Mouse (Mus musculus): Measurements from ENCODE around the gene Rgs2.

The Rgs2 gene

GRCm38 (mm10) chr1:144003904-144004740 lies at the start of gene Rgs2:
Gene Rgs2, minus strand, starts transcription at chr1:144004161.
- peak; percentile 93 for DNase-seq

DNA sequence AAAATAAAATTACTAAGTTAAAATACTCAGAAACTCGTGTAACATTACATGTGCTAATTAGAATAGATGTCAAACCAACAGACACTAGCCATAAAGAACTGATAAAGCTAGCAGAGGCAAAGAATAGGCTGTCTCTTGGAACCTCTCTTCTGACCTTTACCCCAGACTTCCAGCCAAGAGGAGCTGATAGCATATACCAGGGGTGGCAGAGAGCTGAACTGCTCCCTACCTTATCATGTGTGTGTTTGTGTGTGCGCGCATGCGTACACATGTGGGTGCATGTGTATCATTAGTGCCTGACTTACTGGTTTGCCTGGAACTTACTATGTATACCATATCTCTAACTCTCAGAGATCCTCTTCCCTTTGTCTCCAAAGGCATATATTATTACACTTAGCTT lies 49.4 kb upstream of the Rgs2 start:
- DNase-seq = no peak

DNA sequence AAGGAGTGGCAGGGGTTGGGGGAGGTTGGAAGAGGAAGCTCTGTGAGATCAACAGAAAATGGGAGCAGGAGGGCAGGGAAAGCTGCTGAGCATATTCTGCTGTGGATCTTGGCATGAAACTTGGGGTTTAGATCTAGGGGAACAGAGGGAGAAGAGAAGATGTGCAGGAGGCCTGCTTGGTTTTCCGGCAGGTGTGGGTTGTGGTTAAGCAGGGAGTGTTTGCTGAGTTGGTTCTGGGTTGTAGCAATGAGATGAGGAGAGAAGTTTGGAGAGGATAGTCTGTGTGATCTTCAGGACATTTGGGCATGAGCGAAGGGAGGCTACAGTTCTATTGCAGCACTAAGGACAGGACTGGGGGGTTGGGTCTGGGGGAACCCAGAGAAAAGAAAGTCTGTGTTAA lies 37.9 kb upstream of the Rgs2 start:
- DNase-seq = no peak

- DNase-seq = no peak
Measured at GRCm38 (mm10) chr1:144033498-144033897, 29.5 kb upstream of the Rgs2 start.

DNA sequence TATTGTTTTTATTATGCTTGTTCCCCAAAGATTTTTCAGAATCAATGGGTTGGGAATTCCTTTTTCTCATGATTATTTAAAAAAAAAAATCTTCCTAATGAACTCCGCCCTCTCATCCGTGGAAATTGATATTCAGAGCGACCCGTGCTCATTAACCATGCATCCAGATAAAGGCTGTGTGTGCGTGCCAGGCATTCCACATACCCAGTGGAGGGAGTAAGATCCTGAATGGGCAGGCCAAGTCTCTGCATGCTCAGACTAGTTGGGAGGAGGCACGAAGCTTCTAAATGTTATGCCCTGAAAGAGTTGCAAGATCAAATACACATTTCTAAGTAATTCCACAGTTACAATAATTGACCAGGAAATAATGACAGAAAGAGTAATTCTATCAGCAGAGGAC lies 26.5 kb upstream of the Rgs2 start:
- no peak for DNase-seq

- no peak for DNase-seq
Measured at GRCm38 (mm10) chr1:144029679-144030078, 25.7 kb upstream of the Rgs2 start.

DNA sequence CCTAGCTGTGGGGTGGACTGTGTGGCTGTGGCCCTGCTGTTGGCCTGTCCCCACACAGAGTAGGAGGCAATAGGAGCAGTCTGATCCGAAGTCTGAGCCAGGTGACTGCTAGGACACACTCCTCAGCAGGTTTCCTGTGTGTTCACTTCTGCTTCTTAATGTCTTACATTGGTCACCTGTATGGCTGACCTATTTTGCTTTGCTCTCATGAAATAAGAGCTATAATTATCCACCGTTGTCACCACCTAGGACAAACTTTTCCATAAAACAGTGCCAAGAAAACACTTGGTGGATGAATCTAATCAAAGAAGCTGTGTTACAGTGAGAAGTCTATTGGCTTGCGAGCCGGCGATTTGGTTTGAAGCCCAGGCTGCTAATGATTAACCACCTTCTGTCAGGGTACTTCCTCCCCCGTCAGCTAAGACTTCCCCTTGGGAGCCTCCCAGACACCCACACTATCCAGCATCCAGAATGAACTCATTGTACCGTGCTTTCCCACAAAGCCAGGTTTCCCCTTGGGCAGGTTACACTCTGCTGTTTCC lies 14.5 kb upstream of the Rgs2 start:
- no peak for DNase-seq

DNA sequence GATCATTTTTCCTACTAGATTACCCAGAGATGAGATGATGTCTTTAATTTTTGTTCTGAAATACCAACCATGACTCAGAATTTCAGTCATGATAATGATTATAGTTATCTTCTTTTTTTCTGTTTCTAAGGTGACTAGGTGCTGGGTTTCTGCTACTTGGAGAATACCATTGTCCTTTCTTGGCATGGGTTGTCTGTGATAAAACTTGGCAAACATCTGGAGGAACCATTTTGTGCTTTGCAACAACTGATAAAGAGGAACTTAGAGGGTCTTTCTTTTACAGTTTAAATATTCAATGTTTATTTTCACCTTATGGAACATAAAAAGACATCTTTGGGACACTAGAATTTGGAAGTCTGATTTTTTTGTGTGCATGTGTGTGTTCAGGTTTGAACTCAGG lies 10.0 kb upstream of the Rgs2 start:
- DNase-seq = no peak

- no peak for DNase-seq
Measured at GRCm38 (mm10) chr1:144007341-144007740, 3.4 kb upstream of the Rgs2 start.

GRCm38 (mm10) chr1:144006542-144006941 lies 2.6 kb upstream of the Rgs2 start:
- DNase-seq = peak; percentile 66

DNA sequence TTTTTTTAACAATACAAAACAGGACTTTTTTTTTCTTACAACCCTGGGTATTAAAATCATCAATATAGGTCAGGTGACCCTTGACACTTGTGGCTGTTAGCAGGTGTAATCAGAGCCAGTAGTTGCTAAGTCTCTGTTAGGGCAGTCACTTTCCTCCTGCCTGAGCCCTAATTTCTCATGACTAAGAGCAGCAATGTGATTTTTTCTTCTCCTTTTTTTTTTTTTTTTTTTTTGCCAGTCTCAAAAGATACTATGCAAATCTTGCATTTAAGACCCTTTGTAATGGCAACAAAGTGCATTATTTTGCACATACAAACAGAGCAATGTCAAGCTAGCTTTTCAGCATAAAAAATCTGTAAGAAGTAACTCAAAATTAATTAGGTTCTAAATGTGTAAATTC lies 1.7 kb upstream of the Rgs2 start:
- no peak for DNase-seq

DNA sequence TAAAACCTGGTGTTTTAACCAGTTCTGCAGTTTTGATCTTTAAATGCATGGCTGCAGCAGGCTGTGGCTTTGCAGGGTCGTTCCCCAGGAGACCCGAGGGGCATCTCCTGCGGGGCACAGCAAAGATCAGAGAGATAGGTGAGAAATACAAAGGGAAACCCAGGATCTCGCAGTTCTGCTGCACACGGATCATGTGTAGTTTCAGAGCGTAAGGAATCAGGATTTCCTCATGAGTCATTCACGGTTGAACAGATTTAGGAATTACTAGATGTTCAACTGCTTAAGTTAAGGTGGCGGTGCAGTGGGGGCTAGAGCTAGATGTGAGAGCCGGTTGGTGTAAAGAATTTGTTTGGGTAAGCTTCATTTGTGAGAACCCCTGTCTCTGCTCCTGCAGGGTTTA lies 780 bp upstream of the Rgs2 start:
- DNase-seq = no peak

DNA sequence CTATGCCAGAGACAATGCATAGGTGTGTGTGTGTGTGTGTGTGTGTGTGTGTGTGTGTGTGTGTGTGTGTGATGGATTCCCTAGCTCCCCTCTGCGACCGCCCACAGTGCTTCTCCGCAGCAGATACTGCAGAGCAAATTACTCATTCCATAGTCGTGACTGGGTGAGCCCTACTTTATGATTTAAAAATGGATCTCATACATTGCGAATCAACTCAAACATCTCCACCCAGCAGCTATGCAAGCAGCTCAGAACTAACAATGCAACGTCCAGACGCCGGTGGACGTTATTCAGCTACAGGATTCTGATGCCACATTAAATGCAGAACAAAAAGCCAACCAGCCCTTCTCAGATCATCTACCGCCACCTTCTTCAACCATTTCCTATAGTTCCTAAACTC lies 545 bp downstream of the Rgs2 start:
- no peak for DNase-seq

- DNase-seq = peak; percentile 14
Measured at GRCm38 (mm10) chr1:144002715-144003066, 1.3 kb downstream of the Rgs2 start.

DNA sequence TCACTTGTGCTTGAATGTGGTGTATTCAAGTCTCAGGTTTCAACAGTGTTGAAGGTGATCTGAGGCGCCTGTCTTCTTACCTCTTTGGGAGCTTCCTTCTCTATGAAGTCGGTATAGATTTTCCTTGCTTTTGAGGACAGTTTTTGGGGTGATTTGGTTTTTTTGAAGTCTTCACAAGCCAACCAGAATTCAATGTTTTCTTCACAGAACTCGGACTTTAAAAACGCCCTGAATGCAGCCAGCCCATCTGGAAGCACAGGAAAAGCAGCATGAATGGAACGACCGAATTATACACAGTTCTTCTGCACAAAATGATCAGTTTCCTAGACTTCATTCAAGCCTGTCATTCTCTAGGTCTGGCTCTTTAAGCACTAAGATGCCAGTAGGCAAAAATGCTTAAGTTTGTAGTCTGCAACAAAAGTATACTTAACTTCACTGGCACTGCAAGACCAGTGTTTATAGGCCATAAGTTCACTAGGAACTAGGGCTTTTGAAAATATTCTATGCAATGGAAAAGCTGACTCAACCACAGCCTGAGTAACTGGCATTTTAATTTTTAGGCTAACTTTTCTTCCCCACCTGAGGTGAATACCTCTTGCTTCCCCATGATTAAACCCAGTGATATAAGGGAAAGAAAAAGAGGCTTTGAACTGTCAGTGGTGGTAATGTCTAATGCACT lies 1.8 kb downstream of the Rgs2 start:
- no peak for DNase-seq

DNA sequence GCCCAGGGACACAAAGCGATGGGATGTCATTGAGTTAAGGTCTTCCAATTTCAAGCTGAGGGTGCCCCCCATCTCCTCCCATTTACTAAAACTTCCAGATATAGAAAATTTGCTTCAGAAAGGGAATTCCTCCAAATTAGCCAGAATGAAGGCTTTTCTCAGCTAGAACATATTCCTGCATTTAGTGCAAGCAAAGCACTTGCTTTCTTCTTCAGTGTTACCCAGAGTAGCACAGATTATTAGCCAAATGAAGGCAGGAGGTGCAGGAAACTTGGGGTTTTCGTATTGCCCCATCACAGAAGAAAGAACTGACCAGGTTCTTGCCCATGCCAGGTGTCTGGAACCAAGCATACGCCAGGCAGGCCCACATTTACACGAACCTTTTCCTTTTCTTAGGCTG lies 3.7 kb downstream of the Rgs2 start:
- DNase-seq = no peak

DNA sequence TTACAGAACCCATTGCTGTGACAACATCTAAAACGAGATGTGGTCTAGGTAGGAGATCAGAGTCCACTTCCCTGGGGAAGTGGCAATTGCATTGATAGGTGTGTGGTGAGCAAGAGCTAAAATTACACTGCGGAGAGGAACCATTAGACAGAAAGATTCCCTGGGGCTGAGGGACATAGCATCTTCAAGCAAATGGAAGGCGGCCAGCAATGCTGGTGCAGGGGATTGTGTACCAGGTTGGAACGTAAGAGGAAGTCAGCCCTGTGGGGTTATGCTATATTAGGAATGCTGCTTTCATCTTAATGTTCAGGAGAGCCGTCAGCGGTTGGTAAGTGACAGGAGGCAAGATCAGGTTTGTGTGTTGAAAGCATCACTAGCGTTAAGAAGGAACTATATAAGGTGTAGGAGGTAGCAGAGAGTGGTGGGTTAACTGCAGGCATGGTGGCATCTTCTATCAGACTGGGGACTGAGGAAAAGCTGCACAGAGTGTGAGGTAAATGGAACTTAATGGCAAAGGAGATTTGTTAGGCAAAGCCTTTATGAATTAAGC lies 4.5 kb downstream of the Rgs2 start:
- no peak for DNase-seq

- no peak for DNase-seq
Measured at GRCm38 (mm10) chr1:143993026-143993425, 10.9 kb downstream of the Rgs2 start.

- no peak for DNase-seq
Measured at GRCm38 (mm10) chr1:143992528-143992927, 11.4 kb downstream of the Rgs2 start.

DNA sequence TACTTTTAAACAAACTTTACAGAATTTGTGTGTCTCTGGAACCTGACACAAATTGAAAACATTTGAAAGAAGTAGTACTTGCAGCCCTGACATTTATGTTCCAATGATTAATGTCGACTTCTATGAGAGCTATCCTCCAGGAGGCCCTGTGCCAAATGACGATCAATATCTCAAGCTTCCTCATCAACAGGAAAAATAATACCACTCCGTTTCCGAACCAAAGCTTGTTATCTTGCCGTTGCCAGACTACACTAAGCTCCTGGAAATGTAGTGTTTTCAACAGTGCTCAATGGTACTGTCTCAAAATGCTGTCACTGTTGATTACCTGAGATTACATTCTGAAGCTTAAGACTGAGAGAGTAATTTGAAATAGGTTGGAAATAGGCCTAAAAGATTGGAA lies 13.7 kb downstream of the Rgs2 start:
- no peak for DNase-seq

DNA sequence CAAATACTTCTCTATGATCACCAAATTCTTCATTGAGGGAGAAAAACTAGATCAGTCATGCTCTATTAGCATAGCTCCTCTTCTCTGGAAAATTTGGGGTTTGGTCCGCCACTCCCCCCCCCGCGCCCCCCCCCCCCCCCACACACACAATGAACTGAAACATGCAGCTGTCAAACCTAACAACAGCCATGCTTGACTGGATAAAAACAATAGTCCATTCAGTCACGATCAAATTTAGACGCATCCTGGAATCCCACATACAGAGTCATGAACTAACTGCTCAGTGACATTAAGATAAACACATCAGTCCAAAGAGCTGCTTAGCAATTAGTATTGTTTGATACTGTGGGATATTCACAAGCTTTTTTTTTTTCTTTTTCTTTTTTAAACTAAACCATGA lies 14.2 kb downstream of the Rgs2 start:
- no peak for DNase-seq

DNA sequence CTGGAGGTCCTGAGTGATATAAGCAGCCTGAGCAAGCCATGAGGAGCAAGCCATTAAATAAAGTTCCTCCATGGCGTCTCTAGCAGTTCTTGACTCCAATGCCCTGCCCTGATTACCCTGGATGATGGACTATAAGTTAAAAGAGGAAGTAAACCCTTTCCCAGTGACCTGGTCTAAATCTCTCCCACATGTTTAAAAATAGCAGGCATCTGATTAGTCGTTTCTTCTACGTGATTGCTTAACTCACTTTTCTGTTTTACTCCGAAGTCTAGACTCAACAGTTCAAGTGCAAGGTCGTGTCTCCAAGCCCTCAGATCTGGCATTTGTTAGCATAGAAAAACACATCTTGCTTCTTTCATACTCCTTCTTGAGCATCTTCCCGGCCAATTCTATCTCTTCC lies 15.2 kb downstream of the Rgs2 start:
- no peak for DNase-seq

DNA sequence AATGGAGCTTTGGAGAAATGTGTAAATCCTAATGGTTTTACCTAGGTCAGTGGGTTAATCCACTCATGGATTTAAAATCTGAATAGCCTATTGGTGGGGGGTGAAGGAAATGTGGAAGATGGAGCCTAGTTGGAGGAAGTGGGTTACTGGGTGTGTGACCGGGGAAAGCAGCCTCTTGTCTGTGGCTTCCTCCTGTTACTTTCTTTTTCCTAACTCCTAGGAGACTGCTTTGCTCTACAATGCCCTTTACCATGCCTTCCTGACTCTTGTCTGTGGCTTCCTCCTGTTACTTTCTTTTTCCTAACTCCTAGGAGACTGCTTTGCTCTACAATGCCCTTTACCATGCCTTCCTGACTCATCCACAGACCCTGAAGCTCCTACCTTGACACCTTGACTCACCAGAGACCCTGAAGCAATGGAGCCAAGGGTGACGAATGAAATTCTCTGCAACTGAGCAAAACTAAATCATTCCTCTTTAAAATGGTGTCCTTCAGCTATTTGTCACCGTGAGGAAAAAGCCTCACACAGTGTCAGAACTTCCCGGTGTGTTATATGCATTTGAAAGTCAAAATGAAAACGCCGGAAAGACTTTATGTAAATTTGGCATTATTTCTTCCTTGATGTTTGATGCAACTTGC lies 18.9 kb downstream of the Rgs2 start:
- DNase-seq = no peak

All from liver (tissue).